Mouse (Mus musculus): ENCODE results near the gene Obscn. TPM values are rescaled to one million over a fixed set of nuclear protein-coding genes. Genes with fewer than 3 reads are reported as not detected.

Obscn gene
- polyA plus RNA-seq, 1 experiment from 2014 or later, result 1.0 TPM

DNA sequence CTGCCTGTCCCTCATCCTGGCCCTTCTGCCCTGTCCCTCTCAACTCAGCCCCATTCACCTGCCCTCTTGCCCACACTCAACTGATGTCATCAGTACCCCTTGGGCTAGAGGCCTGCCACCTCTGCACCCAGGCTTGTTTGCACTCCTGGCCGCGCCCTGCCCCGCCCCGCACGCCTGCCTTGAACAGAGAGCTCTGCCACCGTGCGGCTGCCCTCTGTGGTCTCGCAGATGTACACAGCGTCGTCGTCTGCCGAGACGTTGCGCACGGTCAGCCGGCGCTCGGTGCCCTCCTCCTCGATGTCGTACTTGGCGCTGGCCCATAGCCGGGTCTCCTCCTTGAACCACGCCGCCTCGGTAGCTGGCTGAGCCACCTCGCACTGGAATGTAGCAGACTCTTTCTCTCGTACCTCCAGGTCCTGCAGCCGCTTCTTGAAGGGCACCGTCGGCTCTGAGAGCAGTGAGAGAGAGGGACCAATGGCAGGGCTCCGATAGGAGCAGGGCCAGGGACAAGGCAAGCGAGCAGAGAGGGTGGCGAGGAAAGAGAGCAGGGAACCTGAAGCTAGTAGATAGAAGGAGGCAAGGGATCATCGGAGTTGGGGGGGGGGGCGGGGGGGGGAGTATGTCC lies 1.7 kb downstream of the Obscn start:
- Histone ChIP-seq H3K36me3 (ENCODE audit: control insufficient read depth, insufficient read depth, low read length) (no peaks in the 10 kb centered on the region), H3K4me1 (ENCODE audit: control insufficient read depth, insufficient read depth, low read length) (peaks cover 4% of the 10 kb centered on the region; the same call in 1 of the 2 replicates), H3K9me3 (ENCODE audit: control insufficient read depth, low read length) (no peaks in the 10 kb centered on the region), H3K4me3 (ENCODE audit: low read length) (peak overlapping the region; percentile 22), H3K27me3 (replicated peaks; ENCODE audit: control insufficient read depth, insufficient read depth, low read length) (peaks cover 48% of the 10 kb centered on the region), H3K9ac (ENCODE audit: low read depth, low read length) (no peak overlapping the region), H3K27ac (ENCODE audit: low read length) (no peak overlapping the region), H3K4me2 (ENCODE audit: low read depth, low read length) (peak overlapping the region; percentile 39)
- 7% methylated on average over 35 of the region's 35 CpGs for WGBS
- peak; percentile 85 for ATAC-seq

DNA sequence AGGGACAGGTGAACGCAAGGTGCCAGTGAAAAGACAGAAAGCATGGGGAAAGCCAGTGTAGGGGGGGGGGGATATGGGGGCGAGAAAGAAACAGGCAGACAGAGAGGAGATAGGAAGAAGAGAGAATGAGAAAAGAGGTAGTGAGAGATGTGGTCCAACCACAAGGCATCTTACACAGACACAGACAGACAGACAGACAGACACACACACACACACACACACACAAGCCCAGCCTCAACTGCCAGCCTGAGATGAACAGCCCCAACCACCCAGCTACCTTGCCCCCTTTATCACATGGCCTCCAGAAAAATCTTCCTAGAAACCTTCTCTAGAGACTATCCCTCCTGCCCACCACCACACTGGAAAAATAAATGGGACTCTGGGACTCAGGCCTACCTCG lies 4.1 kb downstream of the Obscn start:
- WGBS, result 87% methylated on average over 2 of the region's 3 CpGs
- Histone ChIP-seq H3K9ac (ENCODE audit: low read depth, low read length) (no peak overlapping the region), H3K4me1 (ENCODE audit: control insufficient read depth, insufficient read depth, low read length) (peaks cover 4% of the 10 kb centered on the region; the same call in 1 of the 2 replicates), H3K4me3 (ENCODE audit: low read length) (no peak overlapping the region), H3K4me2 (ENCODE audit: low read depth, low read length) (no peak overlapping the region), H3K27me3 (replicated peaks; ENCODE audit: control insufficient read depth, insufficient read depth, low read length) (peaks cover 44% of the 10 kb centered on the region), H3K27ac (ENCODE audit: low read length) (no peak overlapping the region), H3K9me3 (ENCODE audit: control insufficient read depth, low read length) (no peaks in the 10 kb centered on the region), H3K36me3 (ENCODE audit: control insufficient read depth, insufficient read depth, low read length) (no peaks in the 10 kb centered on the region)
- ATAC-seq, result no peak

DNA sequence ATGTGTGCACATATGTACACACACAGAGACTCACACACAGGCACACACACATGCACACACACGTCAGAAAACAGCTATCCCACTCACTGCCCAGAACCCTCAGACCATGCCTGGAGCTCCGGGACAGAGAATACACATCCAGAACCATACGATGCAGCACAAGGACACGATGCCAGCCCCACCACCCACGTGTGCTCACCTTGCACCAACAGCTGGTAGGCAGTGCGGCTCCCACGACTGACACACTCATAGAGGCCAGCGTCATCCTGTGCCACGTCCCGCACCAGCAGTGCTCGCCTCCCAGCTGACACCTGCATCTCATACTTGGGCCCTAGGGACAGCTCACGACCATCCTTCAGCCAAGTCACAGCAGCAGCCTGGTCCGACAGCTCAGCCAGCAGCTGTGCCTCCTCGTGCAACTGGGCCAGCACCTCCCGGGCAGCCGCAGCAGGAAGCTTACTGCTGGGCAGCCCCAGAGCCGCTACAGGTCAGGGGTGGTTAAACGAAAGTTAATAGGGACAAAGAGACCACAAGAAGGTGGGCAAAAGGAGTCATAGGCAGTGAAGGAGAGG lies 4.8 kb downstream of the Obscn start:
- no peak overlapping the region for H3K4me2 ChIP-seq (ENCODE audit: low read depth, low read length)
- H3K4me3 ChIP-seq (ENCODE audit: low read length), result no peak overlapping the region
- peaks cover 4% of the 10 kb centered on the region; the same call in 1 of the 2 replicates for H3K4me1 ChIP-seq (ENCODE audit: control insufficient read depth, insufficient read depth, low read length)
- H3K27ac ChIP-seq (ENCODE audit: low read length), result no peak overlapping the region
- H3K36me3 ChIP-seq (ENCODE audit: control insufficient read depth, insufficient read depth, low read length), result no peaks in the 10 kb centered on the region
- H3K27me3 ChIP-seq (replicated peaks; ENCODE audit: control insufficient read depth, insufficient read depth, low read length), result peaks cover 37% of the 10 kb centered on the region
- WGBS, result 74% methylated on average over 18 of the region's 18 CpGs
- ATAC-seq, result no peak
- no peak overlapping the region for H3K9ac ChIP-seq (ENCODE audit: low read depth, low read length)
- H3K9me3 ChIP-seq (ENCODE audit: control insufficient read depth, low read length), result no peaks in the 10 kb centered on the region

GRCm38 (mm10) chr11:59130782-59131181 lies 5.4 kb downstream of the Obscn start:
- Histone ChIP-seq H3K36me3 (ENCODE audit: control insufficient read depth, insufficient read depth, low read length) (no peaks in the 10 kb centered on the region), H3K4me2 (ENCODE audit: low read depth, low read length) (no peak overlapping the region), H3K4me3 (ENCODE audit: low read length) (no peak overlapping the region), H3K27me3 (replicated peaks; ENCODE audit: control insufficient read depth, insufficient read depth, low read length) (peaks cover 31% of the 10 kb centered on the region), H3K27ac (ENCODE audit: low read length) (no peak overlapping the region), H3K9me3 (ENCODE audit: control insufficient read depth, low read length) (no peaks in the 10 kb centered on the region), H3K9ac (ENCODE audit: low read depth, low read length) (no peak overlapping the region), H3K4me1 (ENCODE audit: control insufficient read depth, insufficient read depth, low read length) (peaks cover 4% of the 10 kb centered on the region; the same call in 1 of the 2 replicates)
- 85% methylated on average over 9 of the region's 9 CpGs for WGBS
- no peak for ATAC-seq

DNA sequence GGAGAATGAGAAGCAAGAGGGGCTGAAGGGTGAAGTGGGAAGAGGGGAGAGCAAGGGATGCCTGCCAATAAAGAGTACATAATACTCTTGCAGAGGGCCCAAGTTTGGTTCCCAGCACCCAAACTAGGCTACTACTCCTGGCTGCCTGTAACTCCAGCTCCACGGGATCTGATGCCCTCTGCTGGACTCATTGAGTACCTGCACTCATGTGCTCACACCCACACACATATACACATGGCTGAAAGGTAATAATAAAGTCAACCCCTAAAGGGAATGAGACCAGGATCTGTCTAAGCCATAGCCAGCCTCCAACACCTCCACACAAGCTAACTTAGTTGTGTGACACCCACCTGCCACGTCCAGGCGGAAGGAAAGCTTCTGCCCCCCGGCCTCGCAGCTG lies 30.3 kb downstream of the Obscn start:
- no peaks in the 10 kb centered on the region for H3K4me1 ChIP-seq (ENCODE audit: control insufficient read depth, insufficient read depth, low read length)
- no peaks in the 10 kb centered on the region for H3K36me3 ChIP-seq (ENCODE audit: control insufficient read depth, insufficient read depth, low read length)
- no peak for ATAC-seq
- no peak overlapping the region for H3K9ac ChIP-seq (ENCODE audit: low read depth, low read length)
- H3K27me3 ChIP-seq (replicated peaks; ENCODE audit: control insufficient read depth, insufficient read depth, low read length), result no peaks in the 10 kb centered on the region
- H3K4me2 ChIP-seq (ENCODE audit: low read depth, low read length), result no peak overlapping the region
- peaks cover 5% of the 10 kb centered on the region for H3K9me3 ChIP-seq (ENCODE audit: control insufficient read depth, low read length)
- no peak overlapping the region for H3K27ac ChIP-seq (ENCODE audit: low read length)
- WGBS, result 93% methylated on average over 5 of the region's 5 CpGs
- no peak overlapping the region for H3K4me3 ChIP-seq (ENCODE audit: low read length)

- Histone ChIP-seq H3K4me2 (ENCODE audit: low read depth, low read length) (no peak overlapping the region), H3K27ac (ENCODE audit: low read length) (no peak overlapping the region), H3K9ac (ENCODE audit: low read depth, low read length) (no peak overlapping the region), H3K36me3 (ENCODE audit: control insufficient read depth, insufficient read depth, low read length) (no peaks in the 10 kb centered on the region), H3K27me3 (replicated peaks; ENCODE audit: control insufficient read depth, insufficient read depth, low read length) (no peaks in the 10 kb centered on the region), H3K4me3 (ENCODE audit: low read length) (no peak overlapping the region), H3K4me1 (ENCODE audit: control insufficient read depth, insufficient read depth, low read length) (no peaks in the 10 kb centered on the region), H3K9me3 (ENCODE audit: control insufficient read depth, low read length) (peaks cover 5% of the 10 kb centered on the region)
- 69% methylated on average over 3 of the region's 3 CpGs for WGBS
- no peak for ATAC-seq
Observed at GRCm38 (mm10) chr11:59102324-59102723, 33.9 kb downstream of the Obscn start.

GRCm38 (mm10) chr11:59098339-59098738 lies 37.9 kb downstream of the Obscn start:
- no peak for ATAC-seq
- H3K4me3 ChIP-seq (ENCODE audit: low read length), result no peak overlapping the region
- no peaks in the 10 kb centered on the region for H3K4me1 ChIP-seq (ENCODE audit: control insufficient read depth, insufficient read depth, low read length)
- WGBS, result 28% methylated on average over 2 of the region's 2 CpGs
- no peak overlapping the region for H3K9ac ChIP-seq (ENCODE audit: low read depth, low read length)
- no peak overlapping the region for H3K27ac ChIP-seq (ENCODE audit: low read length)
- no peaks in the 10 kb centered on the region for H3K27me3 ChIP-seq (replicated peaks; ENCODE audit: control insufficient read depth, insufficient read depth, low read length)
- H3K9me3 ChIP-seq (ENCODE audit: control insufficient read depth, low read length), result peaks cover 3% of the 10 kb centered on the region; the same call in 1 of the 2 replicates
- H3K4me2 ChIP-seq (ENCODE audit: low read depth, low read length), result no peak overlapping the region
- H3K36me3 ChIP-seq (ENCODE audit: control insufficient read depth, insufficient read depth, low read length), result no peaks in the 10 kb centered on the region

DNA sequence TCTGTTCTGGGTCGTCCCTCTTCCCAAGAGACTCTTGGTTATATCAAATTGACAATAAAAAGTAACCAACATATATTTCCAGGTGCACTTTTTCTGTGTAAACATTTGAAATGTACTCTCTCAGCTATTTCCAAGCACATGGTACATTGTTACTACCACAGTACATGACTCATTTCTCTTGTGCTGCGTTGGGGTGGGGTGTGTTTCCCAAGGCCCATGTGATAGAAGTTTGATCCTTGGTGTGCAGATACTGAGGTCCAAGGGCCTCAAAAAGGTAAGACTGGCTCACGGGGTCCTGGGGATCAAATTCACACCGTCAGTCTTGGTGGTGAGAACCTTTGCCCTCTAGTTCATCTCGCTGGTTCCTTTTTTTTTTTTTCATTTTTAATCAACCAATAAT lies 38.4 kb downstream of the Obscn start:
- H3K4me2 ChIP-seq (ENCODE audit: low read depth, low read length), result no peak overlapping the region
- 51% methylated on average over 5 of the region's 5 CpGs for WGBS
- H3K36me3 ChIP-seq (ENCODE audit: control insufficient read depth, insufficient read depth, low read length), result no peaks in the 10 kb centered on the region
- H3K4me3 ChIP-seq (ENCODE audit: low read length), result no peak overlapping the region
- no peak overlapping the region for H3K27ac ChIP-seq (ENCODE audit: low read length)
- no peak for ATAC-seq
- peaks cover 3% of the 10 kb centered on the region; the same call in 1 of the 2 replicates for H3K9me3 ChIP-seq (ENCODE audit: control insufficient read depth, low read length)
- no peak overlapping the region for H3K9ac ChIP-seq (ENCODE audit: low read depth, low read length)
- H3K27me3 ChIP-seq (replicated peaks; ENCODE audit: control insufficient read depth, insufficient read depth, low read length), result no peaks in the 10 kb centered on the region
- H3K4me1 ChIP-seq (ENCODE audit: control insufficient read depth, insufficient read depth, low read length), result no peaks in the 10 kb centered on the region

GRCm38 (mm10) chr11:59094213-59094612 lies 42.0 kb downstream of the Obscn start:
- Histone ChIP-seq H3K4me3 (ENCODE audit: low read length) (no peak overlapping the region), H3K9ac (ENCODE audit: low read depth, low read length) (no peak overlapping the region), H3K9me3 (ENCODE audit: control insufficient read depth, low read length) (peaks cover 3% of the 10 kb centered on the region; the same call in 1 of the 2 replicates), H3K27ac (ENCODE audit: low read length) (no peak overlapping the region), H3K4me2 (ENCODE audit: low read depth, low read length) (no peak overlapping the region), H3K4me1 (ENCODE audit: control insufficient read depth, insufficient read depth, low read length) (no peaks in the 10 kb centered on the region), H3K36me3 (ENCODE audit: control insufficient read depth, insufficient read depth, low read length) (no peaks in the 10 kb centered on the region), H3K27me3 (replicated peaks; ENCODE audit: control insufficient read depth, insufficient read depth, low read length) (no peaks in the 10 kb centered on the region)
- no peak for ATAC-seq
- 70% methylated on average over 4 of the region's 4 CpGs for WGBS
